Mouse (Mus musculus) naive thymus-derived CD4-positive, alpha-beta T cell, adult 2 months (primary cell): ENCODE measurements around the gene Nrtn.

ENCODE experiments used
- DNase-seq: peaks from one replicate; pipeline ENCODE4 v3.0.0-alpha.2; 2011; ENCODE audit warnings: low read depth

The Nrtn gene

DNA sequence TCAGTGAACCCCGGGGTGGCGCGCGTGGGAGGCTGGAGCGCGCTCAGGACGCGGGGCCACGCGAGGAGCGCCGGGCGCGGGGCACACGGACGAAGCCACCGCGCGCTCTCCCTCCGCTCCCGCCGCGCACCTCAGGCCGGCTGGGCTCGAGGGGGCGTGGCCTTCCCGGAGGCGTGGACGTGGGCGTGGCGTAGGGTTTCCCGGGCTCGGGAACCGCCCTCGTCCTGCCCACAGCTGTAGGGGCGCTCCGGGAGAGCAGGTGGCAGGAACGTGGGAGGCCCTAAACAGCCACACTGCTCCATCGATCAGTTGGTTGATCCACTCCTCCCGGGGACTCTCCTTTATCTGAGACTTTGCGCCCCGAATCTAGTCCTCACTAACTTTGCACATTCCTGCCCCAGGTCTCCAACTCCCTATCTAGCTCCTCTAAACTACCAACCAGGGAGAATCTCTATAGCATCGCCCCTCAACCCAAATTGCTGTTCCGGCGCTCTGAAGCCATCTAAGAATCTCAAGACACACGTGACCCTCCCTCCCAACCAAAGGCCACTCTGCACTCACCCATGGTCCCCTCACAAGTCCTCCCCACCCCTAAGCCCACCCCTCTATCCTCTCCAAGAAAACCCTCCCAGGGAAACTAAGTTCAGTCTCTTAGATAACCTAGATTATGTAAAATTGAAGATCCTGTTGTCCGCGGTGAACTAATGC lies at the start of gene Nrtn:
Nrtn (minus strand) TSS at position 115 of the 708 bp plus-strand sequence.
- DNase-seq = peak; percentile 43

DNA sequence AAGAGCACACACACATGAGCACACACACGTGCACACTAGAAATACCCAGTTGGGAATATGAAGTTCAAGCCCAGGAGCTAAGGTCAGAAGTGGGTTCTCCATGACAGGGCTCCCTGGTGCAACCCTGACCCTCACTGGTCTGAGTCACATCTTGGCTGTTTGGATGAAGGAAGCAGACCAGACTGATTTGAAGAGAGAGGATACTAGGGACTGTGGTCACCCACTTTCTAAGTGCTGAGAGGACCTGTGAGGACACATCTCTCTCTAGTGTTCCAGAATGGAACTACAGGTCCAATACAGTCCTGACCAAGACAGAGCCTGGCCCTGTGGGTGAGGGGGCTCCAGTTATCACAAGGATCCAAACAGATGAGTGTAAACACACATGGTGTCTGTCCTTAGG lies 48.5 kb upstream of the Nrtn start:
- no peak for DNase-seq

DNA sequence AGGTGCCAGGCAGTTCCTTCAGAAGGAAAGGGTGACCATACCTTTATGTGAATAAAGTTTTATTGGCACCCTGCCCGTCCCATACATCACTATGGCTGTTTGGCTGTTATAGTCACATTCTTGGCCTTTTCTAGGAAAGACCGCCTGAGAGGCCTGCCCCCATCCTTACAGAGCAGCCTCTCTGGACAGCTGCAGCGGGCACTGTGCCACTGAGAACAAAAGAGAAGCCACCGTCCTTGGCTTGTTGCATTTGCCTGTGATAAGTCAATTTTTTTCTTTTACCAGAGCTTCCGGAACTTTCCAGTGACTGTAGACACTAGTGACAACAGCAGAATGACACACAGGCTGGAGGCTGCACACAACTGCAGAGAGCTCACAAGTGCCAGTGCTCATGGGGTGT lies 47.6 kb upstream of the Nrtn start:
- no peak for DNase-seq

DNA sequence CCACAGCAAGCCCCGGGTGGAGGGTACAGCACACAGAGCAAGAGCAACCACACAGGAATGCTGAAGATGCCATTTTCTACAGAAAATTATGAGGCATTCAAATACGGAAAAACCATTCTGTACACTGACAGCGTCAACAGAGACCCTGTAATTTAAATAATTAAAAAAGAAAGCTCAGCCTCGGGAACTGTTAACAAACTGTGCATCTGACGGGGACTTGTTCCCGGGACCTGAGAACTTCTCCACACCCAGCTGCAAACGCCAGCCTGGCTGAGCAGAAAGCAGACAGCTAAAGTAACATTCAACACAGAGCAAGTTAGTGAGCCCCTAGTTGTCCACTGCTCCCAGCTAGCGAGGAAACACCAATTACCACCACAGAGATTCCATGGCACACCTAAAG lies 44.7 kb upstream of the Nrtn start:
- no peak for DNase-seq

DNA sequence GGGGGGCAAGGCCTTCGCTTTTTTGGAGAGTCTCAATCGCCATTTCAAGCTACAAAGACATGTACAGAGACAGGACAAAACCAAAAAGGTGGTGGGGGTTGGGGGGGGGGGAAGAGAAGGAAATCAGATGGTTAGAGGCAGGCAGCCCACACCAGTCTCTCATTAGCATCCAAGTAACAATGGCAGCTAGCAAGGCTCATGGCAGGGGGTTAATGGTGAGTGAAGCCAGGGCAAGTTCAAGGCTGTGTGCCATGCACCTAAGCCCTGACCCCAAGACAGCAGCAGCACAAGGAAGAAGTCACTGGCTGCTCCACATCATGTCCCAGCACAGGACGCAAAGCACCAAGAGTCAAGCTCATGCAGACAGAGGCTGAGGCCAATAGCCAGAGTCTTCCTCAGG lies 41.9 kb upstream of the Nrtn start:
- DNase-seq = no peak

DNA sequence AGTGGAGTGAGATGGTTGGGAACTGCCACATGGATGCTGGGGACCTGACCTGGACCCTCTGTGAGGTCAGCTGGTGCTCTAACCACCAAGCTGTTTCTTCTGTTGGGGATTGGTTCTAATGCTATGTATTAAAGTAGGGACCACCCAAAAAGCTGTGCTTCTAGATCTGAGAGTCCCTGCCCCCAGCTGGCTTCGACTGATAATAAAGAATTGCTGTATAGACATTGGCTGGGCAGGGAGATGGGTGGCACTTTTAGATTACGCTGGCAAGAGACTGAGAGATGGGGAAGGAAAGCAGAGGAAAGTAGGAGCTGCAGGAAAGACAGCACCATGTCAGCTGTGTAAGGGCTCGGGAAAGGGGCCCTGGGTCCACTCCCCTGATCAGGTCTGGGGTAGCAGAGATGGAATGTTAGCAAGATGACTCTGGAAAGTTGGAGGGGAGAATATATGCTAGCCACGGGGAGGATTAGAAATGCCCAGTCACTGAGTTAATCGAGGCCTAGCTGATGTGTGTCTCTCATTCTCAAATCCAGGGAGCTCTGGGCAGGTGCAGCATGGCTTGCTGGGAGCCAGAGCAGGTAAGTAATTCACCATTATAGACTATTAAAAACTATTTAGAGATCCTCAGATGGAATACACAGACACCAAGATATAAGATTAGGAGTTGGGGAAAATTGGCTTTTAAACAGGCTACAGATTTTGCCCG lies 36.4 kb upstream of the Nrtn start:
- DNase-seq = no peak

DNA sequence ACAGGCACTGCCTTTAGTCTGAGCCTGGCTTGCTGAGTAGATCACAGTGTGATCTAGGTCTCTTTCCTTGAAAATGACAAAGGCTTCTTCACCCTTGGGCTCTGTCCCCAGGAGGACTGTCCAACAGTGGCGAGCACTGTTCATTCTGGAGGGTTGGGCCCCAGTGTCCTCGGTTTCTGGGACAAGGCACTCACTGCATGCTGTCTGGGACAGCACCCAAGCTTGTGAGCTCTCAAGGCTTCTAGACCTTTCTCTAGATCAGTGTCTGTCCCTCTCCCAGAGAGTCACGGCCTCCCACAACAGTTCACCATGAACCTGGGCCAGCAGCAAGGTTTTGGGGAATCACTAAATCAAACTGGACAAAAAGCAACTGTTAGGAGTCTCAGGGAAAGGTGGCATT lies 35.3 kb upstream of the Nrtn start:
- no peak for DNase-seq

DNA sequence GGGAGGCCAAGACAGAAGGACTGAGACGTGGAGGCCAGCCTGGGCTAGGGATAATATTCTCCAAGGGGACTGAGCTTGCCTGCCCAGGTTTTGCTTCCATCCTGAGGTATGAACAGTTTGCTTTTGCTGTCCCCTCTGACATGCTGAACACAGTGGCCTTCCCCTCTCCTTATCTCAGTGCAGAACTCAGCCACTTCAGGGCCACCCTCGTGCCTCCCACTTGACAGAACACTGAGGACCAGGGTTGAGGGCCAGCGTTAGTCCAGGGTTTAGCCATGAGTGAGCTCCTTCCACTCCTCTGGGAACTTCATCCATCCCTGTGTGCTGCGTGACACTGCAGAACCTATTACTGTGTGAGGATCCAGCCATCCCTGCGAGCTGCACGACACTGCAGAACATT lies 32.0 kb upstream of the Nrtn start:
- DNase-seq = no peak

DNA sequence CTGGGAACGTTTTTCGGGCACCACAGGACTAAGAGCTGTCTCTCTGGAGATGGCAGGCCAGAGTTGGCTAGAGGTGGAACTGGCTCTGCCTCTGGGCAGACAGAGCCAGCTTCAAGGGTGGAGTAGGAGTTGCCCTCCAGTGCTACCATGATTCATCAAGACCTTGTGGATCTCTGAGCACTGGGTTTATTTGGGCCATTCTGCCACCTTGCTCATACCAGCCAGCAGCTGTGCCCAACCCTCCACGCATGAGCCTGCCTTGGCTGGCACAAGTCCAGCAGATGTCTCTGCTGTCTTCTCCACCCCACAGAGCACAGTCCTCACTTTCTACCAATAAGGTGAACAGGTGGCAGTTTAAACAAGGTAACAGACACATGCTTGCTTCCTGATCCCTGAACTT lies 31.6 kb upstream of the Nrtn start:
- no peak for DNase-seq

DNA sequence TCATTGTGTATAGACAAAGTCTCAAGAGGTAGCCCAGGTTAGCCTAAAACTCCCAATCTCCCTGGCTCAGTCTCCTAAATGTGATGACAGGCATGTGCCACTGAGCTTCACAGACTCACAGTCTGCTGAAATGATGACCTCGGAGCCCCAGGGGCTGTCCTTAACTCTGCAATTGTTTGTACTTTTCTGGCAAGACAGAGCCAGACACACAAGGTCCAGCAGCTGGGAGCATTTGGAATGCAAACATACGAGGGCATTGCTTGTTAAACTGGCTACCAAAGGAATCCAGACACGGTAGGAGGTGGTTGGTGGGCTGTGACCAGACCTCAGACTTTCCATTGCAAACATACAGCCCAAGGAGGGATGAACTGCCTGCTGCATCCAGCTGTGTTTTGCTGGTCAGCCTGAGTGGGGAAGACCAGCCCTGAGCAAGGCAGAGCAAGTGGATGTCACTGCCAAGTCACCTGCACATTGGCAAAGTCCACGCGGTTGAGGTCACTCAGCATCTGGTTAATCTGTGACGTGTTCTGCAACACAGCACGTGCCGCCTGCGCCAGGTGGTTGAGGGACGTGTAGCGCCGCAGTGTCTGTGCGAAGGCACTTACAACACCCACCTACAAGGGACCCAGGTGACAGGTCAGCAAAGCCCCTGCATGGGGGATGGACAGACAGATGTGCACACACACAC lies 23.1 kb upstream of the Nrtn start:
- DNase-seq = no peak

DNA sequence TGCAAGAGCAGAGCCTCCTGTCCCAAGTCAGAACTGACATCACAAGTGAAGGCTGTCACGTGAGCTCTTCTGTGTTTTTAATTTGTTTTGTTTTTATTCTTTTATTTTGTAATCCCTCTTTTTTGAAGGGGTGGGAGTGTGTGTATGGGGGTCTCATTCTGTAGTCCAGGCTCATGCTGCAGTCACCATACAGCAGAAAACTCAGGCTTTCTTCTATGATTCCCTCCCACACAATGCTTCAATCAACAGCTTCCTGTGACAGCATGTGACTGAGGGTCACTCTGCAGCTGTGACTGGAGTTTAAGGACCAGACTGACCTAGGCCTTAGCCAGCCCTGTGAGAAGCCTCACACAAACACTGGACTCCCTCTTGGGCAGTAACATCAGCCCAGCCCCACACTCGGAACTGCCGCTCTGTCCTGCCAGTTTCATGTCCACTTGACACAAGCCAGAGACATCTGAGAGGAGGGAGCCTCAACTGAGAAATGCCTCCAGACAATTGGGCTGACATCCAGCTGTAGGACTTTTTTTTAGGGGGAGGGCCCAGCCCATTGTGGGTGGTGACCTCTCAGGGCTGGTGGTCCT lies 21.5 kb upstream of the Nrtn start:
- DNase-seq = no peak

DNA sequence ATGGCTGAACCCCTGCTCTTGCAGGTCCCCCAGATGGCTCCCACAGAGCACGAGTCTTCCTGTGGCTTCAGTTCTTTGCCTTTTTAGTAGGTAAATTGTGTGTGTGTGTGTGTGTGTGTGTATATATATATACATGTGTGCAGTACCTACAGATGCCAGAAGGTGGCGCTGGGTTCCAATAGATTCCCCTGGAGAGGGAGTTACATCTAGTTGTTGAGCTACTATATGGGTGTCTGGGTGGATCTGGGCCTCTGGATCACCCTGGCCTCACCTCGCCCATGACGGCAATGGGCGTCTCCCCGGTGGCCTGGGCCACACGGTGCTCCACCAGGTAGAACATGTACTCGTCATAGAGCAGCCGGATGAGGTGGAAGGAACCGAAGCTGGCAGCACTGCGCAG lies 20.2 kb upstream of the Nrtn start:
- DNase-seq = no peak

DNA sequence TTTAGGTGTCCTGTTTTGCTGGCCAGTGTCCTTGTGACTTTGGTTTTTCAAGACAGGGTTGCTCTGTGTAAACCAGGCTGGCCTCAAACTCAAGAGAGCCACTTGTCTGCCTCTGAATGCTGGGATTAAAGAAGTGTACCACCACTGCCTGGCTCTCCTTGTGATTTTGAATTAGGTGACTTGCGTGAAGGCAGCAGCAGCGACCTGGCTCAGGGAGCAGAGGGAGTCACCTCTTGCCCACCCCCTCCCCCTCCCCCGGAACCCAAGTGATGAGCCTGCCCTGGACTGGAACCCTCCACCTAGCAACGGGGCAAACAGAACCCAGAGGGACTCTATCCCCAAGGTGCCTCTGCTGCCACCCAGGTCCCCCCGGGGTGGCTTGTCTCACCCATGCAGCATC lies 12.6 kb upstream of the Nrtn start, which contains the start of gene Prr22:
Prr22 (plus strand) TSS at position 301 of the 400 bp plus-strand sequence.
- DNase-seq = no peak

DNA sequence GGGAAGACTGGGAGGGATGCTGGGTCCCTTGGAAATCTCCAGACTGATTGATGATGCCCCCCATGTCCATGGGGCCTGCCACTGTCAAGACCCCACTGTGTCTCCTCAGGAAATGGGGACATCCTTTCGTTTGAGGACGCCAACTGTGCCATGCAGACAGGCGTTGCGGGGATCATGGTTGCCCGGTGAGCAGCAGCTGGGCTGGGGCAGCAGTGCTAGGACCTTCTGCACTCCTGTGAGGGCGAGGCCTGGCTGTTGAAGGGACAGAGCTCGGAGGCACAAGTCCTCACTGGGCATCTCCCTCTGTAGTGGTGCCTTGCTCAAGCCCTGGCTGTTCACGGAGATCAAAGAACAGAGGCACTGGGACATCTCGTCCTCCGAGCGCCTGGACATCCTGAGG lies 11.6 kb upstream of the Nrtn start:
- no peak for DNase-seq

DNA sequence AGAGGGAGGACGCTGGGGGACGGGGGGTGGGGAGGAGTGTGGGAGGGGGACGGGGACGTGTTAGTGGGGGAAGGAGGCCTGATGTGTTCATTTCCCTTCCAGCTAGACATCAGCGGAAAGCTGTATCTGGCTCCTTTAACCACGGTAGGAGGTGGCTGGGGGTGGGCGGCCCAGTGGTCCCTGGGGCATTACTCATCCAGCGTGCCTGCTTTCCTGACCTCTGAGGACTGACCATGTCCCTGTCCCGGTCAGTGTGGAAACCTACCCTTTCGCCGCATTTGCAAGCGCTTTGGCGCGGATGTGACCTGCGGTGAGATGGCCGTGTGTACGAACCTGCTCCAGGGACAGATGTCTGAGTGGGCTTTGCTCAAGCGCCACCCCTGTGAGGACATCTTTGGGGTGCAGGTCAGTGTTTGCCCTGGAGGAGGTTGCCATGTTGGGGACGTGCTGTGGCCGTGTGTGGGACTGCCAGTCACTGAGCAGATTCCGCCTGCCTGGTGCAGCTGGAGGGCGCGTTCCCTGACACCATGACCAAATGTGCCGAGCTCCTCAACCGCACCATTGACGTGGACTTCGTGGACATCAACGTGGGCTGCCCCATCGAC lies 10.3 kb upstream of the Nrtn start:
- DNase-seq = no peak

DNA sequence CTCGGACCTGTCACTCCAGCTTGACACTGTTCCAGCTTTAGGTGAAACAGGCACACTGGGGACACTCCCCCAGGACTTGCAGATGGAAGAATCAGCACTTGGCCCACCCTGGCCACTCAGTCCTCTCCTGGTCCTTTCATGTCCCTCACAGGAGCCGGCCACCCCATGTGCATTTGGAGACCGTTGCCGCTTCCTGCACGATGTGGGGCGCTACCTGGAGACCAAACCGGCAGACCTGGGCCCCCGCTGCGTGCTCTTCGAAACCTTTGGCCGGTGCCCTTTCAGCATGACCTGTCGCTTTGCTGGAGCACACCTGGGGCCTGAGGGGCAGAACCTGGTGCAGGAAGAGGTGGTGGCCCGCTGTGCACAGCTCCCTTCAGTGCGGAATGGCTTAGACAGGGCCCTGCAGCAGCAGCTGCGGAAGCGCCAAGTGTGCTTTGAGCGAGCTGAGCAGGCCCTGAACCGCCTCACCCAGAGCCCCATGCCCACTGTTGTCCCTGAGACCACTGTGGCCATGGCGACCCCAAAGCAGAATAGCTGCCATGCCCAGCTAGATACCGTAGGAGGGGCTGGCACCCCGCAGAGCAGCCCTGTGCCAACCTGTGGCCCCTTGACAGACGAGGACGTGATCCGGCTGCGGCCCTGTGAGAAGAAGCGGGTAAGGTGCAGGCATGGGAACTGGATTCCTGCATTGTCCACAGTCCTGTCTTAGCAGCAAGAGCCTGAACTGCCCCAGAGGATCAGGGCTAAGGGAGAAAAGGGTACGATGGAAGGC lies 9.5 kb upstream of the Nrtn start:
- DNase-seq = no peak

DNA sequence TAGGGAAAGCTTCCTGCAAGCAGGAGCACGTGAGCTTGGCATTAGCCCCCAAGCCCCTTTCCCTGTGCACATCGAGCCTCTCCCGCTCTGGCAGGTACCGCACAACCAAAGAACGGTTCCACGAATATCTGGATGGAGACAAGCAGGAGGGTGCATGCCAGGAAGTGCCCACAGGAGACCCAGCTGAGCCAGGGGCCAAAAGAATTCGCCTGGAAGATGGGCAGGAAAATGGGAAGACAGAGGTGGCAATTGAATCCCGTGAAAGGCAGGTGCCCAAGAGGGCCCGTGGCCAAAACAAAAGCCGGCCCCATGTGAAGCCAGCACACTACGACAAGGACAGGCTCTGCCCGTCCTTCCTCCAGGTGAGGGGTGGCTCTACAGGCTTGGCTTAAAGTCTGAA lies 8.1 kb upstream of the Nrtn start:
- DNase-seq = no peak

DNA sequence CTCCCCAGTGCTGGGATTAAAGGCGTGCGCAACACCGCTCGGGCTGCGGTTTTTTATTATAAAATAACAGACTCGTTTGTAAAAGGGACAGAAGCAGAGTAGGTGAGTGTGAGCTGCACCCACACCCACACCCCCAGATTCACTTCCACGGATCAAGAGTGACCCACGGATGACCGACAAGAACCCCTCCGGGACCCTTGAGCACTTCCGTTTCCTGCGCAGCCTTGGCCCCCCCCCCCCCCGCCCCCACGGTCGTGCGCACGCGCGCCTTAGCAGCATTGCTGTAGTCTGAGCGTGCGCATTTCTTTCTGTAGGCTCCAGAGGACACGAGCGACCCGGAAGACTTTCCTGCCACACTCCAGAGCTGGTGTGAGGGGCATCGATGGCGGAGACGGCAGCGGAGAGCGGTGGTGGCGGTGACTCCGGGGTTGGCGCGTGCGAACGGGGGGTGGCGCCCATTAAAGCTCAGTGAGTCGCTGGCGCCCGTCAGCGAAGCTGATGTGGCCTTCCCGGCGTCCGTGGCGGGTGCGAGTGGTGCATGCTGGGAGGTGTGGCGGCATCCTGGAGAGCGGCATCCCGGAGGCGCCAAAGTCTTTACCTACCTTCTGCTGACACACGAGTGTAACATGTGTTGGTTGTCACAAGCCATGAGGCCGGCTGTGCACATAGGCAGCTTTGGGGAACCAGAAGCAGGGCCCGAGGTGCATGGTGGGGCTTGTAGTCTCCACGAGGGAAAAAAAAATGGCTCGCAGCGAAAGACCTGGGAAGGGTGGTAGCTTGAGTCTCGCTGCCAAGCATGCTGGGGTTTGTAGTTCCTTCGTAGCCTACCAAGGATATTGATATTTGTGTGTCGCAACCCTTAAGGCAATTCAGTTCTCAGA lies 7.4 kb upstream of the Nrtn start, which contains the start of gene Dus3l:
Dus3l (plus strand) TSS at position 284 of the 881 bp plus-strand sequence.
- DNase-seq = peak; percentile 94

DNA sequence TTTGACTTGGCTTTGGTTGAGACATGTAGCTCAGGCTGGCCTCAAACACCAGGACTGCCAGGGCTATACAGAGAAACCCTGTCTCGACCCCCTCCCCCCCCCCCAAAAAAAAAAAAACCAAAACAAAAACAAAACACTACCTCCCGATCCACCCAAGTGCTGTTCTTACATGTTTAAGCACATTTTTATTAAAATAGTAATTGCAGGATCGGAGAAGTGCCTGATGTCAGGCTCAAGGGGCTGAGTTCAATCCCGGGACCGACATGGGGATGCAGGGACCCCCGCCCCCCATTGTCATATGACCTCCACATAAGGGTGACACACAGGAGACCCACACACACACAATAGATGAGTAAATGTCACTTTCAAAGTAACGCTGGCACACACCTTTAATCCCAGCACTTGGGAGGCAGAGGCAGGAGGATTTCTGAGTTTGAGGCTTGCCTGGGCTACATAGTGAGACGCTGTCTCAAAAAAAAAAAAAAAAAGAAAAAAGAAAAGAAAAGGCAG lies 6.5 kb upstream of the Nrtn start:
- DNase-seq = peak; percentile 32
